Mouse (Mus musculus) CH12.LX (cell line): ENCODE results near the gene Kcnh6. TPM values are rescaled to one million over a fixed set of nuclear protein-coding genes. Genes with fewer than 3 reads are reported as not detected.

Experiments
- DNase-seq: peaks from one replicate; pipeline ENCODE4 v3.0.0-alpha.2; 2013; ENCODE audit errors: extremely low read depth
- H3K27ac ChIP-seq: 2 replicates; pipeline ENCODE4 v1.5.1; 2012; ENCODE audit warnings: low read depth, mild to moderate bottlenecking, control low read depth, moderate library complexity; ENCODE audit not compliant: insufficient read depth
- H3K27me3 ChIP-seq: replicated peaks from 2 replicates; pipeline ENCODE3; 2012; ENCODE audit warnings: inconsistent platforms
- H3K36me3 ChIP-seq, 2 experiments: replicated peaks in 1 of 2; 2 replicates each; pipeline versions ENCODE3 to v1.6.1; 2012; ENCODE audit warnings: inconsistent platforms in 1 of 2, low read length in 1 of 2, mild to moderate bottlenecking in 1 of 2, mixed read lengths in 1 of 2, moderate library complexity in 1 of 2; ENCODE audit not compliant: control insufficient read depth in 1 of 2, insufficient read depth in 1 of 2
- H3K4me1 ChIP-seq, 2 experiments: 2 replicates each; pipeline ENCODE4 v1.6.1; 2012; ENCODE audit warnings: inconsistent platforms in 1 of 2, moderate library complexity in 1 of 2; ENCODE audit not compliant: insufficient read depth in 2 of 2, control insufficient read depth in 1 of 2
- H3K4me2 ChIP-seq: 2 replicates; pipeline ENCODE4 v1.6.1; 2012; ENCODE audit warnings: low read depth, mild to moderate bottlenecking, control low read depth; ENCODE audit not compliant: poor library complexity, insufficient read depth, severe bottlenecking
- H3K4me3 ChIP-seq, 3 experiments: fragments of 150-350 bp in 1 of 3; sonication (generic) in 1 of 3; replicated peaks in 1 of 3; 2 replicates each; pipeline versions ENCODE3 to v1.5.1; 2011 to 2012; ENCODE audit warnings: low read depth in 2 of 3, low read length in 2 of 3, mild to moderate bottlenecking in 2 of 3, moderate library complexity in 2 of 3, control low read depth in 1 of 3, improper control_type of control experiment in 1 of 3, inconsistent platforms in 1 of 3, mixed read lengths in 1 of 3; ENCODE audit not compliant: poor library complexity in 1 of 3
- H3K79me2 ChIP-seq: replicated peaks from 2 replicates; pipeline ENCODE4 v1.6.1; 2012; ENCODE audit warnings: mild to moderate bottlenecking, moderate library complexity; ENCODE audit not compliant: control insufficient read depth, poor library complexity, insufficient read depth, severe bottlenecking; ENCODE audit errors: extremely low read depth
- H3K9ac ChIP-seq: 2 replicates; pipeline ENCODE4 v1.6.1; 2012; ENCODE audit warnings: low read depth, mild to moderate bottlenecking, control low read depth, moderate library complexity; ENCODE audit not compliant: insufficient read depth
- H3K9me3 ChIP-seq: replicated peaks from 2 replicates; pipeline ENCODE3; 2012; ENCODE audit warnings: low read length, inconsistent platforms, mixed read lengths
- BHLHE40 ChIP-seq: IDR thresholded peaks from 2 replicates; pipeline ENCODE4 v1.6.1; 2011; ENCODE audit warnings: mild to moderate bottlenecking, low read depth, low read length, improper control_type of control experiment
- CHD2 ChIP-seq: IDR thresholded peaks from 2 replicates; pipeline ENCODE4 v1.6.1; 2011; ENCODE audit warnings: low read length, improper control_type of control experiment
- ELF1 ChIP-seq: IDR thresholded peaks from 2 replicates; pipeline ENCODE4 v1.6.1; 2014; ENCODE audit warnings: low read depth, mild to moderate bottlenecking, inconsistent platforms, low read length, improper control_type of control experiment
- GABPA ChIP-seq: IDR thresholded peaks from 2 replicates; pipeline ENCODE4 v1.6.1; 2012; ENCODE audit warnings: low read depth, low read length, improper control_type of control experiment, inconsistent platforms; ENCODE audit not compliant: insufficient replicate concordance
- HCFC1 ChIP-seq: IDR thresholded peaks from 2 replicates; pipeline ENCODE4 v1.6.1; 2012; ENCODE audit warnings: low read depth, mild to moderate bottlenecking, inconsistent platforms, low read length, improper control_type of control experiment
- JUN ChIP-seq: IDR thresholded peaks from 2 replicates; pipeline ENCODE4 v1.6.1; 2011; ENCODE audit warnings: low read depth, mild to moderate bottlenecking, low read length, improper control_type of control experiment, moderate library complexity; ENCODE audit not compliant: insufficient read depth
- MAFK ChIP-seq: IDR thresholded peaks from 2 replicates; pipeline ENCODE4 v1.6.1; 2011; ENCODE audit warnings: low read length, improper control_type of control experiment; ENCODE audit not compliant: insufficient replicate concordance
- MAX ChIP-seq: IDR thresholded peaks from 2 replicates; pipeline ENCODE4 v1.6.1; 2011; ENCODE audit warnings: low read length, improper control_type of control experiment
- MYC ChIP-seq: IDR thresholded peaks from 2 replicates; pipeline ENCODE4 v1.6.1; 2011; ENCODE audit warnings: low read depth, mild to moderate bottlenecking, improper control_type of control experiment, low read length
- NELFE ChIP-seq: IDR thresholded peaks from 2 replicates; pipeline ENCODE4 v1.6.1; 2011; ENCODE audit warnings: low read depth, low read length, improper control_type of control experiment
- NRF1 ChIP-seq: IDR thresholded peaks from 2 replicates; pipeline ENCODE4 v1.6.1; 2014; ENCODE audit warnings: low read depth, mild to moderate bottlenecking, inconsistent platforms, low read length, improper control_type of control experiment, moderate library complexity
- PAX5 ChIP-seq: IDR thresholded peaks from 2 replicates; pipeline ENCODE4 v1.6.1; 2012; ENCODE audit warnings: low read length, inconsistent platforms, mixed read lengths
- POLR2A ChIP-seq: IDR thresholded peaks from 2 replicates; pipeline ENCODE4 v1.6.1; 2011; ENCODE audit warnings: low read depth, mild to moderate bottlenecking, improper control_type of control experiment, low read length
- RCOR1 ChIP-seq: conservative IDR thresholded peaks from 2 replicates; pipeline ENCODE4 v1.6.1; 2012; ENCODE audit warnings: low read depth, mild to moderate bottlenecking, inconsistent platforms, low read length, improper control_type of control experiment
- SIN3A ChIP-seq: IDR thresholded peaks from 2 replicates; pipeline ENCODE4 v1.6.1; 2012; ENCODE audit warnings: low read length, improper control_type of control experiment, inconsistent platforms
- TBP ChIP-seq: conservative IDR thresholded peaks from 2 replicates; pipeline ENCODE4 v1.6.1; 2011; ENCODE audit warnings: low read depth, low read length, improper control_type of control experiment
- UBTF ChIP-seq: IDR thresholded peaks from 2 replicates; pipeline ENCODE4 v1.6.1; 2012; ENCODE audit warnings: low read depth, mild to moderate bottlenecking, inconsistent platforms, low read length, improper control_type of control experiment, moderate library complexity
- USF2 ChIP-seq: conservative IDR thresholded peaks from 2 replicates; pipeline ENCODE4 v1.6.1; 2011; ENCODE audit warnings: low read depth, low read length, improper control_type of control experiment
- ZC3H11A ChIP-seq: IDR thresholded peaks from 2 replicates; pipeline ENCODE4 v1.6.1; 2012; ENCODE audit warnings: low read depth, mild to moderate bottlenecking, inconsistent platforms, low read length, improper control_type of control experiment
- ZMIZ1 ChIP-seq: IDR thresholded peaks from 2 replicates; pipeline ENCODE4 v1.6.1; 2012; ENCODE audit warnings: low read depth, mild to moderate bottlenecking, inconsistent platforms, low read length, improper control_type of control experiment
- ZNF384 ChIP-seq: IDR thresholded peaks from 2 replicates; pipeline ENCODE4 v1.6.1; 2012; ENCODE audit warnings: low read depth, low read length, improper control_type of control experiment, inconsistent platforms
- dilution Hi-C: fragments of 300-500 bp; cut with MboI; formaldehyde crosslinking; loops from 2 replicates; pipeline ENCODE4 v1.14.3; 2020; ENCODE audit warnings: low sequenced_read_pairs; ENCODE audit not compliant: extremely low pct_unique_long_range_greater_than_20kb, extremely low pct_ligation_motif_present
- in situ Hi-C: fragments of 300-500 bp; cut with MboI; formaldehyde crosslinking; loops from 3 replicates; pipeline ENCODE4 v1.14.3; 2019; ENCODE audit warnings: low sequenced_read_pairs, low pct_ligation_motif_present, low pct_unique_long_range_greater_than_20kb, mixed read lengths
- polyA plus RNA-seq: library from polyadenylated mRNA; unstranded; fragments of >175 nt; gene quantifications from 2 replicates; pipeline ENCODE4 v1.2.1, GENCODE M21; 2012; ENCODE audit warnings: low read depth; ENCODE audit not compliant: insufficient read length
- total RNA-seq, 2 experiments: library from RNA; depleted of rRNA; stranded (reverse); fragments of 300-350 nt in 1 of 2; fragments of >200 nt in 1 of 2; gene quantifications; 2 replicates each; pipeline ENCODE4 v1.2.3; 2012 to 2014

Gene Kcnh6
- total and polyA plus RNA-seq, 3 experiments, result 0.19 to 0.25 TPM; not detected in 1

DNA sequence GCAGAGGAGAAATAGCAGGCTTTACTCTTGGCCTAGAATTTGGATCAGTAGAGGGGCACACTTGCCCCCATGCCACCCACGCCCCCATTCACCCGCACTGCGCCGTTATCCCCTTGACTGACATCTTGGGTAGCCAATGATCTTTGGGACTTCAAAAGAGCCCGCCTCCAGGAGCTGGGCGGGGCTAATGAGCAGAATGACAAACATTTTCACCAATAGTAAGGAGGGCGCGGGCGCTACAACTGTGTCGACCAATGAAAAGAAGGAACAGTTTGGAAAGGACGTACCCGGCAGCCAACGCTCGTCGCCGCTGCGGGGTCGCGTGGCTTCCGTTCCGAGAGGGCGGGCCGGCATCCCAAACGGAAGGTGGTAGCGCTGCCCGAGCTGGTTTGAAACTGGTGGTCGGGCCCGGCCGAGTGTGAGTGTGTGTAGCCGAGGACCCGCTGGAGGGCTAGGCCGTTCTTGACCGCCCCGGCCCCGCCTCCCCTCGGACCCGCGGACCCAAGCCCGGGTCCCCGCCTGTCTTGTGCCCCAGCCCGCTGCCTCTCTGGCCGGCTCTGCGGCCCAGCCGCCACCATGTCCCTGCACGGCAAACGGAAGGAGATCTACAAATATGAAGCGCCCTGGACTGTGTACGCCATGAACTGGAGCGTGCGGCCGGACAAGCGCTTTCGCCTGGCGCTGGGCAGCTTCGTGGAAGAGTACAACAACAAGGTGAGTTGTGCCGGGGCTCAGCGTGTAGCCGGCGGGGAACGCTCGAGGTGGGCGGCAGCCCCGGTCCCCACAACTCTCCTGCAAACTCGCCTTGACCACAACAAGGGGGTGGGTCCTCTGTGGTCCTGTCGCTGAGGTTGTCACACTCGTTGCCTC, 28.9 kb downstream of the Kcnh6 start, which contains the start of gene Dcaf7 (continued):
- TF ChIP-seq TBP (peak; percentile 61; the same call in 1 of the 2 replicates), MYC (peak; percentile 45; the same call in 1 of the 2 replicates), MAFK (no peak), GABPA (no peak; the same call in 1 of the 2 replicates), NELFE (peak; percentile 72), ELF1 (peak; percentile 71), HCFC1 (peak; percentile 85), ZNF384 (no peak), SIN3A (peak; percentile 89)

DNA sequence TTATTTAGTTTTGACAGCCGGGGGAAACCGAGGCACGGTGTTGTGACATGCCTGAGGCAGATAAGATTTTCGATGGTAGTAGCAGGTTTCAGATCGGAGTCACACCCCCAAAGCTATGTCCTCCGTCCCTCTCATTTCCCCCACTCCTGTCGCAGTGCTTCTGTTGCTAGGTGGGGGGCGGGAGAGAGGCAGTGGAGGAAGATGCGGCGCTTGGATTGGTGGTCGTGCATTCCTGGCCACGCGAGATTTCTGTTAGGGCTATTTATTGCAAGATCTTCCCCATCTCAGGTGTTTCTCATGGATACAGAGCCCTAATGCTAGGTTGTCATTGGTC, 29.5 kb downstream of the Kcnh6 start:
- H3K36me3 ChIP-seq, result peaks cover 0 to 29% of the 10 kb centered on the region in 2 experiments
- peak overlapping the region; percentile 73 for H3K9ac ChIP-seq
- peak overlapping the region; percentile 55 for H3K27ac ChIP-seq
- peak overlapping the region; percentile 74 to 97 (median 91) for H3K4me3 ChIP-seq
- no peaks in the 10 kb centered on the region for H3K27me3 ChIP-seq
- peaks cover 50% of the 10 kb centered on the region for H3K79me2 ChIP-seq
- peak; percentile 83 for DNase-seq
- H3K9me3 ChIP-seq, result no peaks in the 10 kb centered on the region
- peak overlapping the region; percentile 62 for H3K4me2 ChIP-seq
- in situ Hi-C loops, result no loop called here
- TF ChIP-seq CHD2, result peak; percentile 49; the same call in 1 of the 2 replicates
- TF ChIP-seq POLR2A, result no peak
- H3K4me1 ChIP-seq, result peaks cover 8 to 49% of the 10 kb centered on the region in 2 experiments
- dilution Hi-C loops, result no loop called here

DNA sequence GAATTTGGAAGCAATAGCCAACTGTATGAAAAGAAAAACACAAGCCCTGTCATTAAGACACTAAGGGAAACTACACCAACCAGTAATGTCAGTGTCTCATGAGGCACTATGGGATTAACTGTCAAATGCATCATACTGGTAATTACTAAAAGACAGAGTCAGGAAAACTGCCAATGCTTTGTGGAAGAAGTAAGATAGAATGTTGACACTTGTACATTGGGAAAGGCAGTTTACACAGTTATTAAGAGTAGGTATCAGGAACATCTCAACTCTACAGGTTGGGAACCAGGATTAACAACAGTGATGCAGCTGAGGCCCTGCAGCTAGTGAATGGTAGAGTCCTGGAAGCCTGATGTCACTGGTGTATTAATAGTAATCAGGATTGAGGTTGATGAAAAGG, 36.4 kb downstream of the Kcnh6 start:
- peaks cover 46% of the 10 kb centered on the region for H3K79me2 ChIP-seq
- TF ChIP-seq PAX5 (no peak), SIN3A (no peak), NRF1 (no peak), USF2 (no peak), BHLHE40 (no peak), MAX (no peak), UBTF (no peak), JUN (no peak), ZMIZ1 (no peak), RCOR1 (no peak), ZC3H11A (no peak), GABPA (no peak)
- TF ChIP-seq, all 38 proteins: peak for 0
- Histone ChIP-seq H3K9me3 (no peaks in the 10 kb centered on the region), H3K4me1 (peaks cover 18 to 60% of the 10 kb centered on the region in 2 experiments), H3K4me2 (no peak overlapping the region), H3K4me3 (no peak overlapping the region), H3K27ac (no peak overlapping the region), H3K9ac (no peak overlapping the region), H3K27me3 (no peaks in the 10 kb centered on the region), H3K36me3 (peaks cover 26 to 76% of the 10 kb centered on the region in 2 experiments)
- in situ Hi-C loops (no loop called here), dilution Hi-C loops (no loop called here)
- no peak for DNase-seq
